Mouse (Mus musculus) neural tube, embryonic 14.5 days (tissue): Measurements from ENCODE around the gene Tmem239. TPM values are rescaled to one million over a fixed set of nuclear protein-coding genes. Genes with fewer than 3 reads are reported as not detected.

ENCODE experiments used
- ATAC-seq: fragments of 200-750 bp; cut with Nextera tagmentation; 2 replicates; pipeline ENCODE4 v1.8.0; 2017; ENCODE audit warnings: low read depth, mild to moderate bottlenecking, moderate TSS enrichment, moderate library complexity
- H3K27ac ChIP-seq: fragments of 300-500 bp; sonication (generic); 2 replicates; pipeline ENCODE4 v1.5.1; 2014; ENCODE audit warnings: low read depth, mild to moderate bottlenecking, control low read depth, low read length, moderate library complexity, mixed read lengths
- H3K27me3 ChIP-seq: fragments of 300-500 bp; sonication (generic); 2 replicates; pipeline ENCODE4 v1.6.1; 2014; ENCODE audit warnings: low read length; ENCODE audit not compliant: control insufficient read depth, insufficient read depth
- H3K36me3 ChIP-seq: fragments of 300-500 bp; sonication (generic); 2 replicates; pipeline ENCODE4 v1.6.1; 2014; ENCODE audit warnings: low read length, mixed read lengths; ENCODE audit not compliant: control insufficient read depth, insufficient read depth
- H3K4me1 ChIP-seq: fragments of 300-500 bp; sonication (generic); 2 replicates; pipeline ENCODE4 v1.6.1; 2014; ENCODE audit warnings: low read length; ENCODE audit not compliant: control insufficient read depth, insufficient read depth
- H3K4me2 ChIP-seq: fragments of 300-500 bp; sonication (generic); 2 replicates; pipeline ENCODE4 v1.6.1; 2014; ENCODE audit warnings: mild to moderate bottlenecking, low read depth, low read length, control low read depth
- H3K4me3 ChIP-seq: fragments of 300-500 bp; sonication (generic); 2 replicates; pipeline ENCODE4 v1.5.1; 2014; ENCODE audit warnings: low read depth, low read length, control low read depth, mixed read lengths
- H3K9ac ChIP-seq: fragments of 300-500 bp; sonication (generic); replicated peaks from 2 replicates; pipeline ENCODE4 v1.6.1; 2014; ENCODE audit warnings: low read depth, mild to moderate bottlenecking, control low read depth, low read length, mixed read lengths
- H3K9me3 ChIP-seq: fragments of 300-500 bp; sonication (generic); 2 replicates; pipeline ENCODE4 v1.6.1; 2016; ENCODE audit warnings: low read length; ENCODE audit not compliant: control insufficient read depth
- WGBS: fragments of 180-500 bp; shearing (Covaris S2); extraction: QIAGEN DNeasy Blood & Tissue Kit; methylation state at CpG from one replicate; pipeline ENCODE4 v1.1.7; 2014; 5-methylcytosine and 5-hydroxymethylcytosine counted together
- polyA plus RNA-seq: library from polyadenylated mRNA; unstranded; fragments of >200 nt; fragmentation: Nextera tagmentation; extraction: Ambion mirVana; gene quantifications from 2 replicates; pipeline ENCODE4 v1.2.1, GENCODE M21; 2014

The Tmem239 gene
- polyA plus RNA-seq, 1 experiment from 2014 or later: not detected

DNA sequence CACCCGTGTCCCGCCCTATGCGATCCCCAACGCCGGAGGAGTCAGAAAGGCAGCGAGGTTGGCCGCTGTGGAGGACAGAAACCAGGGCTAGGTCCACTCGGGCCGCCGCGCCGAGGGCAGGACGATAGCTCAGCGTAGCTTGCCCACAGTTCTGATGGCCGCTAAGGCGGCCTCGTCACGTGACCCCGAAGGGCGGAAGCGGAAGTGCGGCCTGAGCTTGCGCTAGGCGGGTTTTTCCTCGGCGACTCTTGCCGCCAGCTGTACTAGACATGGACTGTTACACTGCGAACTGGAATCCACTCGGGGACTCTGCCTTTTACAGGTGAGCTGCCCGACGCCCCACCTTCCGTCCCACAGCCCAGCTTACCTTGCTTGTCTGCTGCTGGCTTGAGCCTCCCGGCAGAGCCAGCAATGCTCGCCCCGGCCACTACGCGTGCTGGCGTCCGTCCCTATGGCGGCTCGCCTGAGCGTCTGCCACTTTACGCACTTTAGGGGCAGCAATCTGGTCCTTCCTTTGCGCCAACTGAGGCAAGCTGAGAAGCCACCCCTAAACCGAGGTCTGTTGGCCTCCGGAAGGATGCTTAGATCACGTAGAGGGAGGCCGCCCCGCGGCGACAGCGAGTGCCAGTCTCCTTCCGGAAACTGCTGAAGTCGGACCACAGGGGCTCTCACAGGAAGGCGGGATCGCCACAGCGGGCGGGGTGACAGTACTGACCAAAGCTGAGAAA, 18.0 kb downstream of the Tmem239 start, which contains the start of the genes Vps16 and Pced1a:
Gene Vps16 (plus strand): TSS at position 214 of the 728 bp plus-strand sequence.
Gene Pced1a (minus strand): TSS at position 576 of the 728 bp plus-strand sequence.
- Histone ChIP-seq H3K4me3 (peak within 1 kb of the TSS; percentile 74), H3K9me3 (no peaks in the 10 kb centered on the region), H3K9ac (peak within 1 kb of the TSS; percentile 82), H3K4me2 (peak within 1 kb of the TSS; percentile 71), H3K27ac (peak within 1 kb of the TSS; percentile 92), H3K4me1 (peaks cover 14% of the 10 kb centered on the region), H3K36me3 (no peaks in the 10 kb centered on the region), H3K27me3 (no peaks in the 10 kb centered on the region)
- ATAC-seq: peak; percentile 97
- WGBS: 0% methylated on average over 58 of the region's 58 CpGs

DNA sequence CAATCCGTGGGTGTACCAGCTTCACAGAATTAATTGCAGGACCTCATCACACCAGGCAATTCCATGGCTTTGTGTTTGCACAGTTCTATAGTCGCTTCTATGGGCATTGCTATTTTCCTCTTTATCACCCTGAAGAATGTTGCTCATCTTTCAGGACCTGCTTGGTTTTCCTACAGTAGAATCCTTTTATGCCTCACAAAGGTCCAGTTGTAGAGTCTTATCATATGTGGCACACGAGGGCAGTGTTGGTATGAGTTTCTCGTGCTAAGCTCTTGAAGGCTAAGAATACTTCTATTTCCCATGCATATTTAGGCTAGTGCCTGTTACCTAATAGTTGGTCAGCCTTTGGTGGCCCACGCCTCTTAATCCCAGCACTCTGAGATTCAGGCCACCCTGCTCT, 18.8 kb downstream of the Tmem239 start:
- Histone ChIP-seq H3K36me3 (no peaks in the 10 kb centered on the region), H3K9me3 (no peaks in the 10 kb centered on the region), H3K4me2 (peak overlapping the region; percentile 71), H3K9ac (peak overlapping the region; percentile 82), H3K4me1 (peaks cover 14% of the 10 kb centered on the region), H3K27ac (no peak overlapping the region), H3K4me3 (peak overlapping the region; percentile 74), H3K27me3 (no peaks in the 10 kb centered on the region)
- WGBS: 48% methylated on average over 5 of the region's 5 CpGs
- ATAC-seq: no peak

GRCm38 (mm10) chr2:130429851-130430250, 23.6 kb downstream of the Tmem239 start:
- H3K27me3 ChIP-seq: no peaks in the 10 kb centered on the region
- no peak for ATAC-seq
- H3K4me1 ChIP-seq: peaks cover 5% of the 10 kb centered on the region; the same call in 1 of the 2 replicates

DNA sequence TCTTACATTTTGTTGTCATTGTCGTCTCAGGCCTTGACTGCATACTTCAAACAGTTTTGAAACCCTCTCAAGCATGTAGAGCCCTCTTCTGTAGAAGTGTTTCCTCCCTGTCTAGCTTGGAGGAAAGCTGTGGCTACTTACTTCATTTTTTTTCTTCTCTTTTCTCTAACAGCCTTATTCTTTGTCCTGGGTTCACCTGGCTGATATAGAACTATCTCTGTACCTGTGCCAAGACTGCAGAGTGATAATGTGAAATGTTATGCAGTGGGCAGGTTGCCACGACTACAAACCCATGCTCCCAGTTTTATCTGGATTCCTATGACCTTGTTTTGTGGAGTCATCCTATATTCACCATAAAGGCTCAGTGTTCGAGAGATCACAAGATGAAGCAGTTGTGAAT, 24.2 kb downstream of the Tmem239 start:
- Histone ChIP-seq H3K9ac (no peak overlapping the region), H3K9me3 (no peaks in the 10 kb centered on the region), H3K36me3 (no peaks in the 10 kb centered on the region; the same call in 1 of the 2 replicates), H3K4me3 (no peak overlapping the region), H3K27me3 (no peaks in the 10 kb centered on the region), H3K27ac (no peak overlapping the region), H3K4me1 (no peaks in the 10 kb centered on the region), H3K4me2 (no peak overlapping the region)
- WGBS: 84% methylated on average over 3 of the region's 3 CpGs
- ATAC-seq: no peak

More at GRCm38 (mm10) chr2:130429851-130430250, 23.6 kb downstream of the Tmem239 start:
- Histone ChIP-seq H3K9me3 (no peaks in the 10 kb centered on the region), H3K4me2 (no peak overlapping the region), H3K36me3 (no peaks in the 10 kb centered on the region; the same call in 1 of the 2 replicates), H3K9ac (no peak overlapping the region), H3K27ac (no peak overlapping the region), H3K4me3 (no peak overlapping the region)
- 67% methylated on average over 2 of the region's 2 CpGs for WGBS

- ATAC-seq: no peak
- H3K4me2 ChIP-seq: no peak overlapping the region
- no peak overlapping the region for H3K27ac ChIP-seq
- H3K27me3 ChIP-seq: no peaks in the 10 kb centered on the region
- no peaks in the 10 kb centered on the region for H3K9me3 ChIP-seq
- H3K36me3 ChIP-seq: no peaks in the 10 kb centered on the region; the same call in 1 of the 2 replicates
- WGBS: 91% methylated on average over 3 of the region's 3 CpGs
- H3K4me1 ChIP-seq: no peaks in the 10 kb centered on the region
- no peak overlapping the region for H3K4me3 ChIP-seq
- H3K9ac ChIP-seq: no peak overlapping the region
Observed at GRCm38 (mm10) chr2:130432157-130432556, 25.9 kb downstream of the Tmem239 start.

DNA sequence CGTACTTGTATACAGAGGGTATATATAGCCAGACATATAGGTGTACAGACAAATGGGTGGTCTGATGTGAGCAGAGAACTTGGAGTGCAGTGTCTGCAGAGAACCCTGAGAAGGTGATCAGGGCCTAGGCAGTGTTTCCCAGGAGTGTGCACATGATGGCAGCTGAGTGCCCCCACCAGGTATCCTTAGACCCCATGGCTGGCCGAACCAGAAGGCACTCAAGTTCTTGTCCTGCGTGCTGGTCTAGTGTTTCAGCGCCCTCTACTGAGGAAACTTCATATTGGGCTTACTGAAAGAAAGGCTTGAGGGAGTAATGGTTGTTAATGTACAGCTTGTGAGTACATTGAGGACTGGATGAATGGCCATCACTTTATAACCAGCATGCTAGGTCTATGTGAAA, 26.9 kb downstream of the Tmem239 start:
- Histone ChIP-seq H3K9me3 (no peaks in the 10 kb centered on the region), H3K4me1 (no peaks in the 10 kb centered on the region), H3K4me2 (no peak overlapping the region), H3K4me3 (no peak overlapping the region), H3K27ac (no peak overlapping the region), H3K9ac (no peak overlapping the region), H3K36me3 (no peaks in the 10 kb centered on the region; the same call in 1 of the 2 replicates), H3K27me3 (no peaks in the 10 kb centered on the region)
- WGBS: 19% methylated on average over 4 of the region's 4 CpGs
- ATAC-seq: peak; percentile 49; the same call in 1 of the 2 replicates

DNA sequence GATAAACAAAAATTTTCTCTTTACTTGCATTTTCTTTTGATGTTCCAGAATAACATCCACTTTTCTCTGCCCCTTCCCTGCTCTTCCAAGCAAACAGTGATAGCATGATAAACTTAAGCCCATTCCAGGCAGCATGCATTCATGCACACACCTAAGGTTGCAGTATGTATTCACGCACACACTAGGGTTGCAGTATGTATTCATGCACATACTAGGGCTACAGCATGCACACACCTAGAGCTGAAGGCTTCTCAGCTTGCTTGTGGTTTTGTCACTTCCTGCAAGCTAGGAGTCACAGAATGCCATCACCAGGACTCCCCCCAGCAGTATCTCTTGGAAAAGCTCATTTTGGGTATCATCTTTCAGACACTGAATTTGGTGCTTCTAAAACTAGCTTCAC, 30.5 kb downstream of the Tmem239 start:
- Histone ChIP-seq H3K36me3 (peaks cover 23% of the 10 kb centered on the region), H3K4me3 (no peak overlapping the region), H3K4me2 (no peak overlapping the region), H3K27me3 (no peaks in the 10 kb centered on the region), H3K9ac (no peak overlapping the region), H3K27ac (no peak overlapping the region), H3K4me1 (no peaks in the 10 kb centered on the region), H3K9me3 (no peaks in the 10 kb centered on the region)
- no peak for ATAC-seq
- WGBS: 100% methylated on average over 1 of the region's 1 CpGs

- no peaks in the 10 kb centered on the region for H3K9me3 ChIP-seq
- H3K4me2 ChIP-seq: no peak overlapping the region
- no peak overlapping the region for H3K27ac ChIP-seq
- H3K36me3 ChIP-seq: peaks cover 44% of the 10 kb centered on the region
- H3K9ac ChIP-seq: no peak overlapping the region
- WGBS: 95% methylated on average over 3 of the region's 3 CpGs
- no peak for ATAC-seq
- no peak overlapping the region for H3K4me3 ChIP-seq
- no peaks in the 10 kb centered on the region for H3K27me3 ChIP-seq
- H3K4me1 ChIP-seq: no peaks in the 10 kb centered on the region
Observed at GRCm38 (mm10) chr2:130438861-130439260, 32.6 kb downstream of the Tmem239 start.

DNA sequence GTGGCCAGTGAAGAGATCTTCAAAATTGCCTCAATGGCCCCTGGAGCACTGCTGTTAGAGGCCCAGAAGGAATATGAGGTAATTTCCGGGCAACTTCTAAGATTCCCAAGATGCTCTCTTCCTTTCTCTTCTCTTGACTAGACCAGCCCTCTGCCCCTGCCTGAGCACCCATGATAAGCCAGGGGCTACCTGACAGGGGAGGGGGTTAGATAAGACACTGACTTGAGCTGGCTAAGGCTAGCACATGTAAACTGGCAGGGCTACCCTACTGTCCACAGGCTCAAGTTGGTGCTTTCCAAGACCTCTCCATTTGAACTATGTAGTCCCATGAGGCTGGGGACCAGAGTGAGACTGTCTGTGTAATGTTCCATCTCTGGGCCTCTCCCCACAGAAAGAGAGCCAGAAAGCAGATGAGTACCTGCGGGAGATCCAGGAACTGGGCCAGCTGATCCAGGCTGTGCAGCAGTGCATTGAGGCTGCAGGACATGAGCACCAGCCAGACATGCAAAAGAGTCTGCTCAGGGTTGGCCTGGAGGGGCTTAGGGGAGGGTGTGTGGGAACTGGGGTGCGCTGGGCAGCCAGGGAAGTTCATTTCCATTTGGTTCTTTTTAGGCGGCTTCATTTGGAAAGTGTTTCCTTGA, 33.7 kb downstream of the Tmem239 start:
- Histone ChIP-seq H3K4me3 (no peak overlapping the region), H3K27me3 (no peaks in the 10 kb centered on the region), H3K4me2 (no peak overlapping the region), H3K9ac (no peak overlapping the region), H3K4me1 (no peaks in the 10 kb centered on the region), H3K27ac (no peak overlapping the region), H3K36me3 (peaks cover 46% of the 10 kb centered on the region), H3K9me3 (no peaks in the 10 kb centered on the region)
- no peak for ATAC-seq
- WGBS: 91% methylated on average over 4 of the region's 4 CpGs
